Mouse (Mus musculus): ENCODE measurements around the gene C2cd5.

DNA sequence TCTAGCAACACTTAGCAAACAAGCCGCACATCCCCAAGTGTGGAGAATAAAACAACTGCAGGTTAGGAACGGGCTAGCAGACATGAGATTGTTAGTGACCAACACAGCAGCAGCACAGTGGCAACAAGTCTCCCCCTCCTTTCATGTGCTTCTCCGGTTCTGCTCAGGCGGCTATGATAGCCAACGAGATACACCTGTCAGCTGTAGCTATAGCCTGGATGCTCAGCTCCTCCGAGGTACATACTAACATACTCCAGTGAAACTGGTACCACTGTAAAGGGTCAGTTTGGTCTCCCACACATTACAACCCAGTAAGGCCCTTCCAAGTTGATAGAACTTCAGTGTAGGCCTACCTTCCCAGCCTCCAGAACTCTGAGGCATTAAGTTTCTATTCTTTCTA, 76.2 kb downstream of the C2cd5 start:
- TF ChIP-seq POLR2A (IDR thresholded peaks at IDR 0.05; ENCODE audit: low read depth, low read length), result no peak
- TF ChIP-seq CTCF (conservative IDR thresholded peaks at IDR 0.05 in 1 of 2, IDR thresholded peaks at IDR 0.05 in 1 of 2; ENCODE audit: low read depth in 2 of 2, low read length in 2 of 2), result no peak
- no peak for TF ChIP-seq TCF12 (IDR thresholded peaks at IDR 0.05; ENCODE audit: low read depth, low read length)

All from CH12.LX (cell line).